Comparison of ENCODE assay signal across 8 mouse cellular contexts in the genomic region with DNA sequence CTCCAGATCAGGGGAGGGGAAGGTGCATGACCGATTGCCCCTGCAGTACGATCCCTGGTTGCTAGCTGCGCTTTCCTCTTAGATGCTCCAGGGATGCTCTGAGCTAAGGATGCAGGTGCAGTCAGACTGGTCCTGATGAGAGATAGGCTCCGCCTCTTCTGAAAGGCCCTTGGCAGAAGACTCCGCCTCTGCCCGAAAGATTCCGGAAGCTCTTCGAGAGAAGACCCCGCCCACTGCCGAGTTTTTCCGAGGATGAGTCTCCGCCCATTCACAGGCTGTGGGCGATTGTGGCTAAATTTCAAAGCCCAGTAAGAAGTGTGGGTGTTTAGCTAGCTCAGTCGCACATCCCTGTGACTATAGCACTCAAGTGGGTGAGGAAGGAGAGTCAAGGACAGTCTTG. TPM values are rescaled to one million over a fixed set of nuclear protein-coding genes. Genes with fewer than 3 reads are reported as not detected.
A peak's percentile ranks its signal among the peaks of the same experiment; 100 is the strongest.
DNase-seq lines count a peak whose midpoint lies in the region; ATAC-seq and TF ChIP-seq lines count a peak whose summit lies in the region.
"Not testable (repeated sequence)": the region's sequence is repeated elsewhere in the genome, so short reads cannot be mapped to it uniquely, and the experiment has no call there.

No protein-coding gene starts in this region.

- not testable (repeated sequence) for H3K9me3 ChIP-seq in hindbrain, embryonic 15.5 days; neural tube, embryonic 14.5 days (ENCODE audit: control insufficient read depth, low read length)

- H3K27me3 ChIP-seq in hindbrain, embryonic 15.5 days; neural tube, embryonic 14.5 days (ENCODE audit: control insufficient read depth, insufficient read depth, low read length): not testable (repeated sequence)

- DNase-seq in embryo, embryonic 10 days (ENCODE audit: low spot score) = peak; percentile 69
- peak; percentile 10 to 27 for DNase-seq in gastrocnemius, adult 8-10 months (ENCODE audit: low spot score in 2 of 2)
- peak; percentile 53 to 64 for DNase-seq in layer of hippocampus, postnatal 10 days (ENCODE audit: low spot score in 2 of 2)
- DNase-seq in lung, adult 2 months = peak; percentile 26
- peak; percentile 88 for DNase-seq in telencephalon, adult 2 months (ENCODE audit: low read depth, low spot score)

- ATAC-seq in activated CD4-positive, CD25-positive, alpha-beta regulatory T cell, adult 4 months = peak; percentile 71
- peak; percentile 84 for ATAC-seq in hindbrain, embryonic 15.5 days (ENCODE audit: low FRiP score, low read depth)
- ATAC-seq in neural tube, embryonic 14.5 days (ENCODE audit: low read depth) = peak; percentile 86

- TF ChIP-seq POLR2A in lung, adult 2 months (IDR thresholded peaks at IDR 0.05; ENCODE audit: borderline replicate concordance, extremely low read depth, low read depth, low read length) = not testable (repeated sequence)

- not testable (repeated sequence) for H3K4me1 ChIP-seq in hindbrain, embryonic 15.5 days (replicated peaks); lung, adult 2 months (ENCODE audit: control insufficient read depth, insufficient read depth, low read length); neural tube, embryonic 14.5 days (ENCODE audit: control insufficient read depth, insufficient read depth, low read length)

- TF ChIP-seq CTCF in lung, adult 2 months (IDR thresholded peaks at IDR 0.05; ENCODE audit: insufficient read depth, low read length) = not testable (repeated sequence)

- H3K4me2 ChIP-seq in hindbrain, embryonic 15.5 days = peak overlapping the region; percentile 49
- 0 out of 2 replicates have a peak overlapping the region, but pooled peaks have one; percentile 20 for H3K4me2 ChIP-seq in neural tube, embryonic 14.5 days (ENCODE audit: low read depth, low read length)

- peak overlapping the region; percentile 55 for H3K4me3 ChIP-seq in hindbrain, embryonic 15.5 days
- H3K4me3 ChIP-seq in lung, adult 2 months (replicated peaks; ENCODE audit: extremely low read depth, low read depth, low read length) = not testable (repeated sequence)
- H3K4me3 ChIP-seq in neural tube, embryonic 14.5 days (ENCODE audit: low read depth, low read length) = peak overlapping the region; percentile 37; the same call in 1 of the 2 replicates

- 1% methylated on average over 14 of the region's 14 CpGs for WGBS in hindbrain, embryonic 15.5 days
- WGBS in lung, adult 2 months = 7% methylated on average over 14 of the region's 14 CpGs
- WGBS in neural tube, embryonic 14.5 days = 2% methylated on average over 13 of the region's 14 CpGs

- H3K36me3 ChIP-seq in hindbrain, embryonic 15.5 days; neural tube, embryonic 14.5 days (ENCODE audit: control insufficient read depth, insufficient read depth, low read length): not testable (repeated sequence)

- H3K27ac ChIP-seq in hindbrain, embryonic 15.5 days (replicated peaks) = peak overlapping the region; percentile 70; the same call in 1 of the 2 replicates
- not testable (repeated sequence) for H3K27ac ChIP-seq in neural tube, embryonic 14.5 days (ENCODE audit: low read depth, low read length)

- H3K9ac ChIP-seq in hindbrain, embryonic 15.5 days; neural tube, embryonic 14.5 days (replicated peaks; ENCODE audit: low read depth, low read length): not testable (repeated sequence)

RNA-seq across cellular contexts. Expression of a gene that starts 2.6 kb away (rescaled TPM):
- 10 to 100 TPM; 13.7 to 16.1 TPM for polyA plus RNA-seq in activated CD4-positive, CD25-positive, alpha-beta regulatory T cell, adult 4 months (2017; shearing (Covaris generic))
- 10 to 100 TPM; 12.5 to 16.1 (median 16.0) TPM for total RNA-seq in gastrocnemius, adult 8-10 months (2022)
- polyA plus RNA-seq in hindbrain, embryonic 15.5 days (2015; fragmentation: Nextera tagmentation; extraction: Ambion mirVana) = 13.2 and 13.5 TPM in 2 replicates
- 10 to 100 TPM; 47.9 to 52.2 TPM for total RNA-seq in layer of hippocampus, postnatal 10 days (2021)
- polyA plus RNA-seq in lung, adult 2 months (2012; rRNA removed) = 12.4 and 16.6 TPM in 2 replicates
- polyA plus RNA-seq in neural tube, embryonic 14.5 days (2014; fragmentation: Nextera tagmentation; extraction: Ambion mirVana) = 17.0 and 17.9 TPM in 2 replicates

RNA-seq across cellular contexts. Expression of a gene that starts 57.4 kb away (rescaled TPM):
- 100 to 1,000 TPM in 1 of 2 experiments, 10 to 100 TPM in 1; 95.9 to 102 TPM for polyA plus RNA-seq in activated CD4-positive, CD25-positive, alpha-beta regulatory T cell, adult 4 months (2017; shearing (Covaris generic))
- total RNA-seq in gastrocnemius, adult 8-10 months (2022) = 1 to 10 TPM; 4.0 to 6.3 (median 4.6) TPM
- polyA plus RNA-seq in hindbrain, embryonic 15.5 days (2015; fragmentation: Nextera tagmentation; extraction: Ambion mirVana) = 220 and 239 TPM in 2 replicates
- total RNA-seq in layer of hippocampus, postnatal 10 days (2021) = 100 to 1,000 TPM; 430 to 447 TPM
- 5.4 and 8.4 TPM in 2 replicates for polyA plus RNA-seq in lung, adult 2 months (2012; rRNA removed)
- 211 and 255 TPM in 2 replicates for polyA plus RNA-seq in neural tube, embryonic 14.5 days (2014; fragmentation: Nextera tagmentation; extraction: Ambion mirVana)

Comparison
In these comparisons a context has a peak if more than half of its experiments do, and no peak if none do; other contexts are left out.
1. DNase-seq: peak in every context shown above with its lines; median percentile 88 in telencephalon, adult 2 months; 69 in embryo, embryonic 10 days; 58 in layer of hippocampus, postnatal 10 days; 26 in lung, adult 2 months; 18 in gastrocnemius, adult 8-10 months.
2. RNA of a gene that starts 57.4 kb away (polyA plus RNA-seq): 220 to 239 TPM in hindbrain, embryonic 15.5 days, 211 to 255 TPM in neural tube, embryonic 14.5 days and 95.9 to 102 TPM in activated CD4-positive, CD25-positive, alpha-beta regulatory T cell, adult 4 months; 5.4 to 8.4 TPM in lung, adult 2 months; every median in the first group is over 10 times any median in the second.
3. Peak in every context shown above with its lines, with median percentiles within 50 percentile points of each other: ATAC-seq.